Mouse (Mus musculus) embryonic fibroblast, embryonic 13.5 days (primary cell): ENCODE data around the gene Zfp982.

Source experiments
- CTCF ChIP-seq: IDR thresholded peaks from 2 replicates; pipeline ENCODE4 v1.5.1; 2011; ENCODE audit warnings: mild to moderate bottlenecking, control low read depth, low read length, moderate library complexity, borderline replicate concordance; ENCODE audit not compliant: insufficient read depth
- POLR2A ChIP-seq: IDR thresholded peaks from 2 replicates; pipeline ENCODE4 v1.6.1; 2011; ENCODE audit warnings: low read depth, mild to moderate bottlenecking, control low read depth, low read length, moderate library complexity

DNA sequence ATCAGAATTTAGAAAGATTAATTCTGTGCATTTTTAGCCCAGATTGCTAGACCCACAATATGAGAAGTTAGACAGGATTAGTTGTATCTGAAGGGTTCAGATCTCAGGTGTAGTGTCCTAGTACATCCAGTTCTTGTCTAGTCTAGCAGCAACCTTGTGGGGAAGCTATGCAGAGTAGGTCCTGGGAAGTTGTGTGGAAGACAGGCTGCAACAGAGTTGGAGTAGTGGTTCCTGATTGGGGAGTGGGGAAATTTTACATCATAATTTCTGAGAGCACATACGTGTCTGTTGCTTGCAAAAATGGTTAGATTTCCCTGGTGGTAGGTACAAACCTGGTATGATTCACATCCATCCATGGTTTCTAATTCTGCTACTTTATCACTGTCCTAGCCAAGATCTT is 32.9 kb downstream of the Zfp982 start:
- TF ChIP-seq CTCF (no peak), POLR2A (no peak)
